Mouse (Mus musculus): Measurements from ENCODE around the gene Scaper. TPM values are rescaled to one million over a fixed set of nuclear protein-coding genes. Genes with fewer than 3 reads are reported as not detected.
A peak's percentile ranks its signal among the peaks of the same experiment; 100 is the strongest.

Scaper gene
- total RNA-seq, 2 experiments from 2014 or later = 46.3 to 49.2 TPM

DNA sequence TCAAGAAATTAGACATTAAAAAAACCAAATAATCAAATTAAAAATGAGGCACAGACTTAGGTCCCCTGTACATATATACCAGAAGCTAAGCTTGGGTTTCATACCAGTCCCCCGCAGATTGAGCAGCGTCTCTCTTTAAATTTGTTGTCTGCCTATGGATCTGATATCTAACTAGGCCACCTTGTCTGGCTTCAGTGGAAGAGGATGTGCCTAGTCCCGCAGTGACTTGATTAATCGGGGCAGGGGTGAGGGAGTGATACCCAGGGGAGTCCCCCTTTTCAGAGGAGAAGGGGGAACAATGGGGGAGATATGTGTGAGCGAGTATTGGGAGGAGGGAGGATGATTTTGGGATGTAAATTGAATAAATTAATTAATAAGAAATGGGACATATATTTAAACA, 310.9 kb downstream of the Scaper start:
- no peak for DNase-seq (ENCODE audit: extremely low spot score in 1 of 2, low spot score in 2 of 2)
- intact Hi-C loops (cut with DNase I) = no loop called here

DNA sequence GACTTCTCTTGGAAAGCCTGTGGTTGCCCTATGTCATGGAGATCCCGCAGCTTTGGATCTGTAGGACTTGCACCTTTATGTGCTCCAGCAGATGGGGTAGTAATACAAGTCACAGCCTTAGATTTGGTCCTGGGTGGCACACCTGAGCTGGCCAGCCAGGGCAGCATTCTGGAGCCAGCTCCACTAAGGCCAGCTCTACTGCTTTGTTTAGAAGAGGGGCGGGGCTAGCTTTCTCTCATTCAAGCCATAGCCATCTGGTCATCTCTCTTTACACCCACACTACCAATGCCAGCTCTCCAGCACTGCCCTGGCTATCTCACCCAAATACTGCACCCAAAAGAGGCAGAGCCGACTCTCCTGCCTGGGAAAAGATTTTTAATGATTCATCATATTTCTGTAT, 323.2 kb downstream of the Scaper start:
- no peak for DNase-seq (ENCODE audit: extremely low spot score in 1 of 2, low spot score in 2 of 2)
- intact Hi-C loops (cut with DNase I) = no loop called here

DNA sequence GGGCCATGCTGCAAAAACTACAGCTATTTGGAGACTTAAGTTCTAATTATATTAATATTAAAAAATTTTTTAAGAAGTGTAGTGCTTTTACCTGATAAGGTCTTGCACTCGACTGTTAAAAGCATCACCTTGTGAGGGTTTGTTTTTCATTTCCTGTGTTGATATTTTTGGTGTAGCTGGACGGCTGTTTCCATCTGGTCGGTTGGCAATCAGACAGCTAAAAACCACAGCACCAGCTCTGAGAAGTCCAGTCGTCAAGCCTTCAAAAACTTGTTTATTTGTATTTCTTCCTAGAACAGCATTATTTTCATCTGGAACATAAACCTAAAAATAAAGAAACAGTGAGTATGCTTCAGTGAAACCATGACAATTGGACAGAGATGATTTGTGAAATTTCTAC, 328.2 kb downstream of the Scaper start:
- DNase-seq (ENCODE audit: extremely low spot score in 1 of 2, low spot score in 2 of 2) = no peak
- intact Hi-C loops (cut with DNase I) = no loop called here

DNA sequence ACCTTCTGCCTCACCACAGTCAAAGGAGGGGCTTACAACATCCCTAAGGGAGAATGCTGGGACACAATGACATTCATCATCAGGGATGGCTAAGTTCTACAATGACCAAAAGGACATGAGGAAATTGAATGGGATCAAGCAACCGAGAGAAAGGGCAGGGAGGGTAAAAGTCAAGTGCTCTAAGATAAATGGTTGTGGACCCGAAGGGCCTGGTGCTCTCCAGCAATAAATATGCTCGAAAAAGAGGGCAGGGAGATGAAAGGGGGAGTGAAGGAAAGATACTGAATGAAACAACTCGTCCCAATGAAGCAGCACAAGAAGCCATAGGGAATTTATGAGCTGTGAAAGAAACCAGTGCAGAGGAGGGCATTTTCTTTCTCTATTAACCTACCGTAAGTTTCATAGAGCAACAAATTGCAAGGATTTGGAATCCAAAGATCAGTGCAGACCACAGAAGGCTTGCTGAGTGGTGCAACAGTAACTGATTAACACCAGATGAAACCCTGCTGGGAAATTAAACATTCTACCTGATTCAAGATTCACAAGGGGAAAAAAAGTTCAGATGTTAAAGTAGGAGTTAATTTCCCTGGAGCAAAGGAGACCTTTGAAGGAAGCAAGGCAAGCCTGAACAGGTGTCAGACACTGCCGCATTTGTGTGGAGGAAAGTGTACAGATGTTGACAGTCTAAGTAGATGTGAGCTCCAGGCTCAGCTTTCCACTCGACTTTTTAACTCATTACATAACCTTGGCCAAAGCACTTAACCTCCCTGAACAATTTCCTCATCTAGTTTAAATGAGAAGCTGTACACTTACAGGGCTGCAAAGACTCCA, 329.0 kb downstream of the Scaper start:
- intact Hi-C loops (cut with DNase I) = no loop called here
- DNase-seq (ENCODE audit: extremely low spot score in 1 of 2, low spot score in 2 of 2) = no peak

DNA sequence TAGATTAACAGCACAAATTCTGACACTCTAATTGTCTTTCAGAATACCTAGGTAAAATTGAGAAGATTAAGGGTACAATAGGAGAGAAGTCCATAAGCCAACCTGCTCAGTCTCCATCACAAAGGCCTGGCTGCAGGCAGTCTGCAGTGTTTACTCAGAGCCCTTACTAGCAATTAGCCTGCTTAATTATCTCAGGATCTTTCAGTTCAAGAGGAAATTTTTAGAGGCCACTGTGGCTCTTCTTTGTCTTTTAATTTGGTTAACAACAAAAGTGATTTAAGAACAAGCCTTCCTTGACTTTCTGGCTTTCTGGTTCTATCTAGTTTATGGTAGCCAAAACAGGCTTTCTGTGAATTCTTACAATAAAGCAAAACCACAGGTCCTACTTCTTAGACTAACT, 339.3 kb downstream of the Scaper start:
- intact Hi-C loops (cut with DNase I) = no loop called here

DNA sequence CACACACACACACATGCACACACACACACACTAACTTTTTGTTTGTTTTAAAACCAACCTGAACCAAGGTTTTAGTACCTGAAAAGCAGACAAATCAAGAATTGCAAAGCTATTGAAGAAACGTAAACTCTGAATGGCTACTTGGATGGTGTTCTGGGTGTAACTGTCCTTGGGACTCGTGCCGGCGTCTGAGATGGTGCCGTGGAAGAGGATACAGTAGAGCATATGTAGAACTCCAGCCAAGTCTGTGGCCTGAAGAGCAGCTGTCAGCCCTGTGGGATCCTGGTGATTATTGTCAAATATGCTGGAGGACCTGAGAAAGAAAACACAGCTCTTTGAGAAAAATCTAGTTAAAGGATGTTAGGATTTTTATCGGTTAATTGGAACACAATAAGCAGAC, 351.8 kb downstream of the Scaper start:
- no peak for DNase-seq (ENCODE audit: extremely low spot score in 1 of 2, low spot score in 2 of 2)
- intact Hi-C loops (cut with DNase I) = no loop called here

More for the DNA sequence above, 339.3 kb downstream of the Scaper start:
- no peak for DNase-seq (ENCODE audit: extremely low spot score in 1 of 2, low spot score in 2 of 2)

DNA sequence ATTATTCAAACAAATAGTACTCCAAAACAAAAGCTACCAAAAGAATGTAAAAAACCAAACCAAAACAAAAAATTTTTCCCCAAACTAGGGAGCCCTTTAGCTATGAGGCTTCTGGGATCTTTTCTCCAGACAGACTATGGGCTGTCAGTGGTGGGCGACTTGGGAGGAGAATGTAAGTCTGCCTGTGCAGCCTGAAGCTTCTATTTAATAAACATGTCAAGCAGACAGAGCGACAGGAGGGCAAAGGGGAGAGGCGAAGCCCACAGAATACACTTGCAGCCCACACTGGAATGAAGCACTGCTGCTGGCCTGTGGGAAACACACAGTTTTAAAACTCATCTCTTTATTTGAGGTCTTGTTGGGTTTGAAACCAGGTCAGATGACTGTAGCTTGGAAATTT, 356.5 kb downstream of the Scaper start:
- intact Hi-C loops (cut with DNase I) = no loop called here
- no peak for DNase-seq (ENCODE audit: extremely low spot score in 1 of 2, low spot score in 2 of 2)

DNA sequence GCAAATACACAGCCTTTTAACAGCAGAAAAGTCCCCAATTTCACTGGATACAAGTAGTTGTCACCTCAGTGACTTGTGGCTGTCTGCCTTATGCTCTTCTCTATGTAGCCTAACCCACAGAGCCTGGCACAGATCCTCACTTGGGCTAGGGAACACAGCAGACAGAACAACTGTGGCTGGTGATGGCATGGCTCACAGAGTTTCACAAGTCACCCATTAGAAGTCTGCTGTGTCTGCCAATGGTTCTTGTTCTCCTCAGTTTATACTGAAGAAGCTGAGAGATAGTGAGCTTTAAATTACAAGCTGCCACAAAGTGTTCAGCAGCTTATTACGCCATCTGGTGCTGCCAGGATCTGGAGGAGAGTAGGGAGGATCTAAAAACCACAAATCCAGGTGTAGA, 361.3 kb downstream of the Scaper start:
- intact Hi-C loops (cut with DNase I) = no loop called here
- DNase-seq (ENCODE audit: extremely low spot score in 1 of 2, low spot score in 2 of 2) = peak in 1 of 2 experiments; percentile 11

DNA sequence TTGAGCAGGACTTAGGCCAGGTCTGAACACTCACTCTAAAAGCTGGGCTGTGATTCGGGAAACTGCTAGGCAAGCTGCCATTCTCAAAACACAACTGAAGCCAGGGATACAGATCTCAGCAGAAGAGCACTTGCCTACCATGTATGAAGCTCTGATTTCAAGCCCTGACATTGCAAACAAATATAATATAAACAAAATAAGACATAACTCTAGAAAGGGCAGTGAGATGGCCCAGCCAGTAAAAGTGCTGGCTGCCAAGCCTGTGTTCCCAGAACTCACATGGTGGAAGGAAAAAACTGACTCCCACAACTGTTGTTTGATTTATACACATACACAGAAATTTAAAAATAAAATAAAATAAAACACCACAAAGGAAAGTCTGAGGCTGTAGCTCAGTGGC, 366.8 kb downstream of the Scaper start:
- DNase-seq (ENCODE audit: extremely low spot score in 1 of 2, low spot score in 2 of 2) = no peak
- intact Hi-C loops (cut with DNase I) = no loop called here

DNA sequence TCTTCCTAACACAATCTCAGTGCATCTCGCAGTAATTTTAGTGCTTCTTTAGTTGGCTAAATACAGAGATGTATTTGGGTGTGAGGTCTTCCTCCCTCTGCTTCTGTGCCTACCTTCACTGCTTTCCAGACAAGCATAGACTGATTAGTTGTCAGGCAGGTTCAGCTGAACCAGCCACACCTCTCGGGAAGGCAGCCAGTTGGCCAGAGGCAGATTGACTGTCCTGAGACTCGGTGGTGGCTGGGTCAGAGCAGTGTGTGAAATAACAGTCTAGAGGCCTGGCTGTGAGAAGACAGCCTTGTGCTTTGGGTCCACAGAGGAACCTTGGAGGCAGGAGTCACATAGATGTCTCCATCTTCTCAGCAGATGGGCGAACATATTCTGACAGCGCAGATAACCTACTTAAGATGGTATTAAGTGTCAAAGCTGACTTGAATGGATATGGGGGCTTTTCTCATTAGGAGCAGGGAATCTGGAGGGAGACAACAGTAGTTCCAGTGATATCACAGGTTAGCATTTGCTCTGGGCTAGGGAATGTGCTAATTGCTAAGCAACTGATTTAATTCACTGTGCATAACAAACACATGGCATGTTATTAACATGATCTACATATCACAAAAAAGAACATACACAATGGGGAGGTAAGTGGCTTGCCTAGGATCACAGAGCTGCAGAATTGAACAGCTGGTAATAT, 369.3 kb downstream of the Scaper start:
- DNase-seq (ENCODE audit: extremely low spot score in 1 of 2, low spot score in 2 of 2) = no peak

DNA sequence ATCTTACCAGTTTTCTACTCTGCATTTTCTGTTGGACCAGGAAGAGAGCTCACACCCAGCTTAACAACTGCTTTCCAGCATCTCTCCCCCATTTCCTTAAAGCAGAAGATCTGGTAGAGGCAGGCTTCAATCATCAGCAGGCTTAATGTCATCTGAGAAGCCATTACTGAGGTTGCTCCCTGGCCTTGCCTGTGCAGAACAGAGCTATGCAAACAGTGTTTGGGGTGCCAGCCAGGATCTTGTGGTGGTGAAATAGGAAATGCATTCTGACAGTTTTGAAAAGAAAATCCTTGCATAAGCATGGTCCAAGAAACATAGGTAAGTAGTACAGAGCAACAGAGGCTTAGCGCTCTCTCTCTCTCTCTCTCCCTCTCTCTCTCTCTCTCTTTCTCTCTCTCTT, 377.0 kb downstream of the Scaper start:
- intact Hi-C loops (cut with DNase I) = no loop called here
- no peak for DNase-seq (ENCODE audit: extremely low spot score in 1 of 2, low spot score in 2 of 2)

More for the DNA sequence above, 369.3 kb downstream of the Scaper start:
- intact Hi-C loops (cut with DNase I) = no loop called here

DNA sequence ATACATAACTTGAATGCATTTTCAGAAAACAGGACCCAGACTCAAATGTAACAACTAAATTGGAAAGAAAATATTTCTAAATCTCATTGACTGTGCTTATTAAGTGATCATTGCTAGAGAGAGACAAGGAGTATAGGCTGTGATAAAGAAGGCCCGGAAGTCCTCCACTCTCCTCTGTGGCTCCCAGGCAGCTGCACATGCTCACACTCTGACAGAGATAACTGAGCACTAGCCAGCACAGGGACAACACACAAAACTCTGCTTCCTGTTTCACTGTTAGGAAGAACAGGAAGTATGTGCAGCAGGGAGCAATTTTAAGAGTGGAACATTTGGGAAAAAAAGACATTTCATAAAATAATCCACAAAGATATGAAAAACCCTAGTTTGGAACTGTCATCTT, 382.9 kb downstream of the Scaper start:
- intact Hi-C loops (cut with DNase I) = no loop called here
- no peak for DNase-seq (ENCODE audit: extremely low spot score in 1 of 2, low spot score in 2 of 2)

DNA sequence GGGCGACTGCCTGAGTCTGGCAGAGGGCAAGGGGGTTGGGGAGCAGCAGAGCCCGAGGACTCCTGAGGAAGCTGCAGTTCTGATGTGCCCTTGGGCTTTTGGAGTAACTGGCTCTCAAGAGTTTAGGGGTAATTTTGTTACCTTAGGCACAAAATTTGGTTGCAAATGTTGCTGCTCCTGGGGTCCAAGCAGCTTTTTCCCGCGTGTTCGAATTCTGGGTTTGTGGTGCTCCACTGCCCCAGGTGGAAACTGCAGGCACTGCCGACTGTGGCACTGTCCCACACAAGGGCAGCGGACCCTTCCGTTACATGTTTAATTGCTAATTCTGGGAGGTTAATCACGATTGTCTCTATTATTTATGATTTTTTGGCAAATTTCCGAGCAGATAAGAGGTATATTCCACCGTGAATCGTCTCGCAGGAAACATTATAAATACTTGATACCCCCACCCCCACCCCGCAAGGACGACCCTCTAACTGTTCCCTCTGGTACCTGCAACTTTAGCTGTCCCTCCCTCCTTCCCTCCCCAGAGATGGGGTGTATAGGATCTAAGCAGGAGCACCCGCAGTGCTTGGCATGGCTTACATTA, 388.5 kb downstream of the Scaper start:
- no peak for DNase-seq (ENCODE audit: extremely low spot score in 1 of 2, low spot score in 2 of 2)
- intact Hi-C loops (cut with DNase I) = no loop called here

DNA sequence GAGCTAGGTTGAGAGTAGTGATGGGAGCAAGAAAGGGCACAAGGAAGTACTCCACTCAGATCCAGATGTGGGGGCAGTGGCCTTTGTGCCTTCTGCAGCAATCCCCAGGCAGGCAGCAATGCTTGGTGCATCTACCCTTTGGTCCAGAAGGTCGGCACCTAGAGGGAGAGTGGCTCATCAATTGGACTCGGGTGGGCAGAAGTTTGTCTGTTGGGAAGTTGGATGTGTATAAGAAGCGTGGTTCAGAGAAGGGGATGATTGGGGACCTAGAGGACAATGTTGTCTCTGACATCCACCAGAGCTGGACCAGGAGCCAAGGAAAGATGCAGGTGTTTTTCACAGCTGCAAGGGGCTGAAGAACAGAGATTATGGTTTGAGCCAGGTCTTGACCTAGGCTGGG, 389.0 kb downstream of the Scaper start:
- intact Hi-C loops (cut with DNase I) = no loop called here
- no peak for DNase-seq (ENCODE audit: extremely low spot score in 1 of 2, low spot score in 2 of 2)

DNA sequence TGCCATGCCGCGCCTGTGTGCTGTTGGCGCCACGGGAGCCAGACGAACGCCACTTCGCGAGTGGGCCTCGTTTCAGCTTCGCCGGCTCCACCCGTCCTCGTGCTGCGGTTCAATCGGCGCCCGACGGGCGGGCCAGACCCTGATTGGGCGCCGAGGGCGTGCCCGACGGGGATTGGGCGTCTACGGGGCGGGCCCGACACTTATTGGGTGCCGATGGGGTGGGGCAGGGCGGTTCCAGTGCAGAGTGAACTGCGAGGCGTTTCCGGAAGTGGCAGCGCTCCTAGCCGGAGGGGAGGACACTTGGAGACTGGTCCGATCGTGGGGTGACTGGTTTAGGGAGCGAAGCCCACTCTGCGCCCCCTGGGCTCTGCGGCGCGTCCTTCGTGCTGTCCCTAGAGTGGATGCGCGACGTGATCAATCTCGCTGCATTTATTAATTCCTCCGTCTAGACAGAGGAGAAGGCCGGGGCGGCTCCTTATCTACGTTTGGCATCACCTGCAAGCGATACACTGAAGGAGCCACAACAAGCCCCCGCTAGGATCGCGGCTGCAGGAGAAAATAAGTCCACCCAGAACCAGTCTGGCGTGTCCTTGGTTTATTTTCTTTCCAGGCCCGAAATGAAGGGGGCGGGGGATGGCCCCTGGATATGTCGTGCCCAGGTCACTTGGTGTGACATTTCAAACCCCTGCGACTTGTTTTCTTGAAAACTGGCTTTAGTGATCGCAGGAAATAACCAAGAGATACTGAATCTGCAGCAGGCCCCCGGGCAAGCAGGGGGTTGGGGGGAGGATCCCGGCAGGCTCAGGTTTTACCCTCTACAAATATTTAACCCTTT, 391.5 kb downstream of the Scaper start:
- DNase-seq (ENCODE audit: extremely low spot score in 1 of 2, low spot score in 2 of 2) = peak in 1 of 2 experiments; percentile 53

DNA sequence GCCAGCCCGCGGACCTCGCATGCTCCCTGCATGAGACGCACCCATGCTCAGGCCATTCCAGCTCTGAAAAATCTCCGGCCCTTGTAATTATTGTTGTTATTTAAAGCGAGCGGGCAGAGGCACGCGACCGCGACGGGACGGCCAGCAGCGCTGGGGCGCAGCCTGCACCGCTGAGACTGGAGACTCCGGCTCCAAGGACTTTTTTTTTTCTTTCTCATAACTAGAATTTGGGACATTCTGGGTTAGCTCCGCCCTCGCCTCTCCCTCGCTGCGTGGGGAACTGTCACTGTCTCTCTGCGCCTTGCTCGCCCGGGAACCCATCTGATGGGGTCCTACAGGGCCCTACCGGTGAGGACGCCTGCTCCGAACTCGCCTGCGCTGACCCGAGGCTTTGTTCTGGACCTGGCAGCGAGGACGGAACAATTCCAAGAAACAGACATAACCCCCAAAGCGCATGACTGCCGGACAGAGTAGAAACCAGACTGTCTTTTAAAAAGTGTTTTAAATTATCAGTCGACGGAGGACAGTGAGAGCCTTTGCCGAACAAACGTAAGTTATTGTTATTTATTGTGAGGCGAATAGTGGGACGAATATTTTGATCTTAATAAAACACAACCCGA, 392.3 kb downstream of the Scaper start:
- DNase-seq (ENCODE audit: extremely low spot score in 1 of 2, low spot score in 2 of 2) = no peak
- intact Hi-C loops (cut with DNase I) = no loop called here

More for the DNA sequence above, 391.5 kb downstream of the Scaper start:
- intact Hi-C loops (cut with DNase I) = no loop called here

DNA sequence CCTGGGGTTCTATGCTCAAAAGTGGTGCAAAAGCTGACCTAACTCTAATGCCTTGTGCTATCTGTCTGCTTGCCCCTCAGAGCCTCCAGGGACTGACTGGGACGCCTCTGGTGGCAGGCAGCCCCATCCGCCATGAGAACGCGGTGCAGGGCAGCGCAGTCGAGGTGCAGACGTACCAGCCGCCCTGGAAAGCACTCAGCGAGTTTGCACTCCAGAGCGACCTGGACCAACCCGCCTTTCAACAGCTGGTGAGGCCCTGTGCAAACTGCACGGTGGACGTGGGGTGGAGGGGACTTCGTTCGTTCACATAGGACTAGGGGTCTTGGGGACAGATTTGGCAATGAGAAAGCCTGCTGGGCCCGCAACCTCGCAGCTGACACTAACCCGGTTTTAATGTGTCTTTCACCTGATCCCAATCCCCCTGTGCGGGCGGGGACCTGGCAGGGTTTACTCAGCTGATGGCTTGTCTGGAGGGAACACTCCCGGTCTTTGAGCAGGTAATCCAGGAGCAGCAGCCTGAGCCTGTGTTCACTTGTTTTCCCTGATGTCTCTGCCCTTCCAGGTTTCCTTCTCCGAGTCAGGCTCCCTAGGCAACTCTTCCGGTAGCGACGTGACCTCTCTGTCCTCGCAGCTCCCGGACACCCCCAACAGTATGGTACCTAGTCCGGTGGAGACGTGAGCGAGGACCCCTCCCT, 392.9 kb downstream of the Scaper start:
- DNase-seq (ENCODE audit: extremely low spot score in 1 of 2, low spot score in 2 of 2) = no peak
- intact Hi-C loops (cut with DNase I) = no loop called here

DNA sequence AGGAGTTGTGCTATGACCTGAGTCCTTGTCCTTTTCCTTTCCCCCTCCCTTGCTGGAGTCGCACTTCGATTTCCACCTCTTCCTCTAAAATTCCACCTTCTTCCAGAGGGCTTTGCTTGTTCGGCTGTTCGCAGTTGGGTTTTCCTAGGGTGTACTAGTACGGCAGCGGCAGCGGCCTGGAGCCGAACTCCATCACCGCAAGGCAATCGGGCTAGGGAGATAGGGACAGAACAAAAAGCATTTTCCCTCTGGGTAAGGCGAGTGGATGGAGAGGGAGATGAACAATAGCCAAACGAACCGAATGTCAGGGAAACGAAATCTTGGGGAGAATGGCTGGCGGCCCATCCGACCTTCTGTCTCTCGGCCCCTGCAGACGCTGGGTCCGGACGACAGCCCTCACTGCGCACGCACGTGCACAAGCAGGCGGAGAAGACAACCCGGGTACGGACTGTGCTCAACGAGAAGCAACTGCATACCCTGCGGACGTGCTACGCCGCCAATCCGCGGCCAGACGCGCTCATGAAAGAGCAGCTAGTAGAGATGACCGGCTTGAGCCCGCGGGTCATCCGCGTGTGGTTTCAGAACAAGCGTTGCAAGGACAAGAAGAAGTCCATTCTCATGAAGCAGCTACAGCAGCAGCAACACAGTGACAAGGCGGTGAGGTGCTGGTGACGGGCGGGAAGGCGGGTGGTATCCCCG, 394.1 kb downstream of the Scaper start:
- intact Hi-C loops (cut with DNase I) = no loop called here
- DNase-seq (ENCODE audit: extremely low spot score in 1 of 2, low spot score in 2 of 2) = no peak
